Mouse (Mus musculus) liver, adult (tissue): ENCODE results near the gene Slc25a47.
A peak's percentile ranks its signal among the peaks of the same experiment; 100 is the strongest.

Experiments
- GATA4 ChIP-seq: IDR thresholded peaks from 2 replicates; pipeline ENCODE4 v1.6.1; 2014; ENCODE audit warnings: mild to moderate bottlenecking, low read length; ENCODE audit not compliant: insufficient replicate concordance

Gene Slc25a47

GRCm38 (mm10) chr12:108835208-108835839 is 522 bp upstream of the Slc25a47 start:
- no peak for TF ChIP-seq GATA4

- TF ChIP-seq GATA4: no peak
These were observed 876 bp downstream of the Slc25a47 start for GRCm38 (mm10) chr12:108836722-108837121.

- TF ChIP-seq GATA4: no peak
These were observed 5.3 kb downstream of the Slc25a47 start for GRCm38 (mm10) chr12:108841181-108841580.

- TF ChIP-seq GATA4: no peak
These were observed 6.8 kb downstream of the Slc25a47 start for GRCm38 (mm10) chr12:108842663-108843062.

DNA sequence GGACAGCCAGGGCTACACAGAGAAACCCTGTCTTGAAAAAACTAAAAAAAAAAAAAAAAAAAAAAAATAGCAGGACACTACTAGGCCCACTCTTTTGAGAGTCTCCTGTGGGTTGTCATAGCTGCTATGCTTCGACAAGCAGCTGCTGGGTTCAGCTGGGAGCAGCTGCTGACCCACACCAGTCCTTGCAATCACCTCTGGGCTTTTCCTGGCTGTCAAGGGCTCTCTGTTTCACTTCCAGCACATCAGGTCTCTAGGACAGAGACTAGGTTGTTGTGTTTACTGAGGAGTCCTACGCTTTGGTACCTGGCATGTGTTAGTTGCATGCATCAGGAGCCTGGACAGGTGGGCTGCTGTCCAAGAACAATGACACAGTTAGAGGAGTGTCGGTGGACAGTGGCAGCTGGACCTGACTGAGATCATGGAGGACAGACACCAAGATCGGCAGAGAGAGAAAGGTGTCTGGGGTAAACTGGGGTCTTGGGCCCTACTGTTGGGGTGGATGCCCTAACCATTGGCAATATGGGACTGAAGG is 13.7 kb downstream of the Slc25a47 start:
- no peak for TF ChIP-seq GATA4

- peak; percentile 23; the same call in 1 of the 2 replicates for TF ChIP-seq GATA4
These were observed 14.3 kb downstream of the Slc25a47 start for GRCm38 (mm10) chr12:108850129-108850528.

DNA sequence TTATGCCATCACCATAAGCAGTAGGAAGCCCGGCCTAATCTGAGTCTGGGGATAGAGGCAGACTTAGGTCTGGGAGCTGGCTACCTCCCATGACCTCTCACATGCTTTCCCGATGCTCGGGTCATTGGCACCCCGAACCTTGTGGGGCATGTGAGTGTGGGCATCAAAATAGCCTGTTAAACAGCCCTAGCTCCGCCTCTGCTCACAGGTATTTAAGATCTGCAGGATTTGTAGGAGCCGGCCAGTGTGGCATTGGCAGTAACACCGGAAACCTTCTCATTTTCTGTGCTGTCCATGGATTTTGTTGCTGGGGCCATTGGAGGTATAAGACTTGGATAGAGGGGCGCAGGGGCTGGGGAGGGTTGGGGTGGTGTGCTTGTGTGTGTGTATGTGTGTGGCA is 15.0 kb downstream of the Slc25a47 start:
- no peak for TF ChIP-seq GATA4

- TF ChIP-seq GATA4: no peak
These were observed 17.0 kb downstream of the Slc25a47 start for GRCm38 (mm10) chr12:108852822-108853221.

- no peak for TF ChIP-seq GATA4
These were observed 19.2 kb downstream of the Slc25a47 start for GRCm38 (mm10) chr12:108855081-108855480.

DNA sequence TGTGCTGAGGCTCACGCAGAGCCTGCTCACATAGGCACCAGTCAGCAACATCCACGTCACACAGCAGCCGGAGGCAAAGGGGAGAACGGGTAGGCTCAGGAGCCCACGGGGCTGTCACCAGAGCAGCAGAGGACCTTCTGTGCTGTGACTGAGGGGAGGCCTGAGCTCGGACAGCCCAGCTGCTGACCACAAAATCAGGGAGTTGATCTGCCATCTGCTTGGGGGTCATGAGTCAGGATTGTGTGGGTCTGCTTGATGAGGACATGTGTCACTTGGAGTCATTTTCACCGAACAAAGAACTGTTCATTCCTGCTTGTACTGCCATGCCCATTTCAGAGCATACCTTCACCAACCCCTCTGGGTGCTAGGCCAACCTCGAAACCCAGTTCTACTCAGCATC is 20.3 kb downstream of the Slc25a47 start:
- no peak for TF ChIP-seq GATA4

GRCm38 (mm10) chr12:108857109-108857508 is 21.3 kb downstream of the Slc25a47 start:
- no peak for TF ChIP-seq GATA4

DNA sequence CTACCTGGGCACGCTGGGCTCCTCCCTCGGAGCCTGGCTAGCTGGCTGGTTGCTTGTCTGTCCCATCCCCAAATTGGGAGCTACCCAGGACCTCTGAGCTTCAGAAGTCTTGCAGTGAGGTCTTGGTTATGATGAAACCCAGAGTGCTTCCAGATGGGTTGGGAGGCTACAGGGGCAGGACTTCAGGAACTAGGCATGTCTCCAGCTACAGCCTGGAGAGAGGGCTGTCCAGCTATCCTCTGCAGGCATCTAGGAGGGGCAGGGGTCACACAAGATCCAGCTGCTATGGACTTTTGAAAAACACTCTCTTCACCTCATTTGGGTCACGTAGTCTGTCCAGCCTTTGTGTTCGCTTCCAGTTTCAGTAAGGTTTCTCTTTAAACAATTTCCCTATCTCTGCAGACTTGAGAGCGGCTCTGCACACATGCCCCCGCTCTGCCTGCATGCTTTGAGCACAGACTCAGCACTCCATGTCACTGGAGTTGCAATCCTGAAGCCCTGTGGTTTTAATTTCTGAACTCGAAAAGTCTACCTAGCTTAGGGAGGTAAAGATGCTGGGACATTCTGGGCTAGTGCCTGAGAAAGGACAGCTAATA is 21.8 kb downstream of the Slc25a47 start:
- TF ChIP-seq GATA4: no peak

DNA sequence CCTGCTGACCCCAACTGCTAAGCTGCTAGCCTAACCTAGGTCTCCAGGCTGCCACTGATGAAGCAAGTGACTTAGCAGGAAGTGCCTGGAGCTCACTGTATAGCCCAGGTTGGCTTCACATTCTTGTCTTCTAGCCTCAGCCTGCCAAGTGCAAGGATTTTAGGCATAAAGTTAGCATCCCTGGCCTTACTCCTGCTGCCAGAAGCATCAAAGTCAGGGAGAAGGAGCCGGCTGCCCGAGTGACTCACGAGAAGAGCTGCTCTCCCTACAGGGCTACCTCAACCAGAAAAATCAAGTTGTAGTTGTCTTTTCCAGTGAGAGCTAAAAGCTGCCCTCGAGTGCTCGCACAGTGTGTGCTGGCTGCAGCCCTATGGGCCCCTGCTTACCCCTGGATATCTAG is 22.6 kb downstream of the Slc25a47 start:
- no peak for TF ChIP-seq GATA4

- peak; percentile 52; the same call in 1 of the 2 replicates for TF ChIP-seq GATA4
These were observed 29.2 kb downstream of the Slc25a47 start for GRCm38 (mm10) chr12:108865007-108865494.

GRCm38 (mm10) chr12:108869575-108869974 is 33.7 kb downstream of the Slc25a47 start:
- no peak for TF ChIP-seq GATA4

GRCm38 (mm10) chr12:108873122-108873521 is 37.3 kb downstream of the Slc25a47 start:
- TF ChIP-seq GATA4: no peak

DNA sequence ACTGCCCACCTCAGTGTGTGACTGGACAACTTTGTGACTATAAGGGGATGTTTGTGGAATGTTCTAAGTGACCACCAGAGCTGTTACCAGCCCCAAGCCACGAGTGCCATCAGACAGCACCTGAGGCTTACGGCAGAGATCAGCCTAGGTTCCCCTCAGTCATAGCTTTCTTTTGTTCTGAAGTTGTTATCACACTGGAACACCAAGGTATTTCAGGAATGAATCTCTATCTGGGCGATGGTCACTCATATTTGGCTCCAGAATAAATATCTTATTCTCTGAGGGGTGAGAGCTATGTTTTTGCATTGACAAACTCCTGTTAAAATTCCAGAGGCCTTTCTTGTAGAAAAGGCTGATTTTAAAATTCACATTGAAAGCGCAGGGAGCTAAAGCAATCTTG is 43.3 kb downstream of the Slc25a47 start:
- no peak for TF ChIP-seq GATA4

GRCm38 (mm10) chr12:108880606-108881005 is 44.8 kb downstream of the Slc25a47 start:
- TF ChIP-seq GATA4: no peak
